Mouse (Mus musculus): ENCODE measurements around the gene St3gal6.

GRCm38 (mm10) chr16:58465412-58465811, 58.6 kb downstream of the St3gal6 start:
- no peak for TF ChIP-seq CTCF (IDR thresholded peaks at IDR 0.05; ENCODE audit: control insufficient read depth, insufficient read depth, insufficient replicate concordance, low read depth, low read length)
- TF ChIP-seq POLR2A (IDR thresholded peaks at IDR 0.05; ENCODE audit: control insufficient read depth, low read depth, low read length) = no peak

Measured in testis, adult 2 months (tissue).